Mouse (Mus musculus) hematopoietic multipotent progenitor cell, adult 10-12 weeks (in vitro differentiated cells): ENCODE results near the gene Slc25a22. TPM values are rescaled to one million over a fixed set of nuclear protein-coding genes. Genes with fewer than 3 reads are reported as not detected.

Experiments used
- polyA plus RNA-seq: library from polyadenylated mRNA; stranded (reverse); fragments of >175 nt; gene quantifications from 2 replicates; pipeline ENCODE4 v1.2.3, GENCODE M21; 2012; ENCODE audit warnings: low replicate concordance

Slc25a22 gene
- 66.0 and 111 TPM in 2 replicates for polyA plus RNA-seq

GRCm38 (mm10) chr7:141437178-141438120, at the start of gene Slc25a22:
Gene Slc25a22, minus strand, starts transcription at chr7:141437892.

GRCm38 (mm10) chr7:141475011-141475804, 37.5 kb upstream of the Slc25a22 start, which contains the start of the genes Polr2l and Tspan4:
Gene Polr2l, minus strand, starts transcription at chr7:141475132.
Gene Tspan4, plus strand, starts transcription at chr7:141475240.

GRCm38 (mm10) chr7:141467230-141468030, 29.7 kb upstream of the Slc25a22 start, which contains the start of gene Cd151:
Gene Cd151, plus strand, starts transcription at chr7:141467392.

GRCm38 (mm10) chr7:141460391-141461113, 22.9 kb upstream of the Slc25a22 start, which contains the start of gene Cracr2b:
Gene Cracr2b, plus strand, starts transcription at chr7:141461094.

GRCm38 (mm10) chr7:141454967-141455551, 17.4 kb upstream of the Slc25a22 start, which contains the start of gene Pnpla2:
Gene Pnpla2, plus strand, starts transcription at chr7:141455198.

GRCm38 (mm10) chr7:141447110-141447991, 9.7 kb upstream of the Slc25a22 start, which contains the start of gene Rplp2:
Gene Rplp2, plus strand, starts transcription at chr7:141447370.

GRCm38 (mm10) chr7:141443828-141444237, 6.1 kb upstream of the Slc25a22 start, which contains the start of gene Pidd1:
Gene Pidd1, minus strand, starts transcription at chr7:141444025.

GRCm38 (mm10) chr7:141429310-141429709, 8.4 kb downstream of the Slc25a22 start, which contains the start of gene Cend1:
Gene Cend1, minus strand, starts transcription at chr7:141429491.

GRCm38 (mm10) chr7:141413809-141414584, 23.7 kb downstream of the Slc25a22 start, which contains the start of gene Gatd1:
Gene Gatd1, minus strand, starts transcription at chr7:141414136.

GRCm38 (mm10) chr7:141391625-141392551, 45.8 kb downstream of the Slc25a22 start, which contains the start of gene Taldo1:
Gene Taldo1, plus strand, starts transcription at chr7:141392199.

Other genes starting within 250 kb of the Slc25a22 start
- 32.3 and 36.1 TPM in 2 replicates for gene Hras, start 243.9 kb downstream of the Slc25a22 start, polyA plus RNA-seq
- gene Lrrc56, start 243.7 kb downstream of the Slc25a22 start, polyA plus RNA-seq = 13.6 and 20.7 TPM in 2 replicates
- 4.7 and 9.3 TPM in 2 replicates for gene Lmntd2, start 223.8 kb downstream of the Slc25a22 start, polyA plus RNA-seq
- gene Rassf7, start 222.0 kb downstream of the Slc25a22 start, polyA plus RNA-seq = 18.6 and 26.2 TPM in 2 replicates
- gene Phrf1, start 209.1 kb downstream of the Slc25a22 start, polyA plus RNA-seq = 119 and 133 TPM in 2 replicates
- gene Irf7, start 171.4 kb downstream of the Slc25a22 start, polyA plus RNA-seq = 136 and 455 TPM in 2 replicates
- 0.06 and 0.34 TPM in 2 replicates for gene Cdhr5, start 161.1 kb downstream of the Slc25a22 start, polyA plus RNA-seq
- 0.21 TPM in 1 of 2 replicates, not detected in the other for gene Sct, start 158.8 kb downstream of the Slc25a22 start, polyA plus RNA-seq
- 0.11 TPM in 1 of 2 replicates, not detected in the other for gene Drd4, start 145.9 kb downstream of the Slc25a22 start, polyA plus RNA-seq
- 16.9 and 54.5 TPM in 2 replicates for gene Deaf1, start 110.2 kb downstream of the Slc25a22 start, polyA plus RNA-seq
- gene Tmem80, start 110.2 kb downstream of the Slc25a22 start, polyA plus RNA-seq = 23.7 and 40.6 TPM in 2 replicates
- 0.34 and 0.65 TPM in 2 replicates for gene Eps8l2, start 99.0 kb downstream of the Slc25a22 start, polyA plus RNA-seq
- gene Taldo1, start 45.7 kb downstream of the Slc25a22 start, polyA plus RNA-seq = 33.5 and 307 TPM in 2 replicates
- gene Gatd1, start 23.8 kb downstream of the Slc25a22 start, polyA plus RNA-seq = 9.9 and 18.8 TPM in 2 replicates
- gene Cend1, start 8.4 kb downstream of the Slc25a22 start, polyA plus RNA-seq = 0.10 TPM in 1 of 2 replicates, not detected in the other
- gene Pidd1, start 6.1 kb upstream of the Slc25a22 start, polyA plus RNA-seq = 11.3 and 32.9 TPM in 2 replicates
- gene Rplp2, start 9.5 kb upstream of the Slc25a22 start, polyA plus RNA-seq = 3,922 and 5,182 TPM in 2 replicates
- 122 and 166 TPM in 2 replicates for gene Pnpla2, start 17.3 kb upstream of the Slc25a22 start, polyA plus RNA-seq
- 4.4 and 5.5 TPM in 2 replicates for gene Cracr2b, start 23.2 kb upstream of the Slc25a22 start, polyA plus RNA-seq
- gene Cd151, start 29.5 kb upstream of the Slc25a22 start, polyA plus RNA-seq = 7.4 and 23.0 TPM in 2 replicates
- 22.1 and 24.5 TPM in 2 replicates for gene Polr2l, start 37.2 kb upstream of the Slc25a22 start, polyA plus RNA-seq
- gene Tspan4, start 37.3 kb upstream of the Slc25a22 start, polyA plus RNA-seq = 5.9 and 14.9 TPM in 2 replicates
- gene Chid1, start 102.0 kb upstream of the Slc25a22 start, polyA plus RNA-seq = 11.4 and 11.9 TPM in 2 replicates
- 28.5 and 29.5 TPM in 2 replicates for gene Ap2a2, start 124.3 kb upstream of the Slc25a22 start, polyA plus RNA-seq
- gene Muc6, start 217.4 kb upstream of the Slc25a22 start, polyA plus RNA-seq = 0.01 TPM in 2 replicates